Comparison of ENCODE assay signal across 10 mouse cellular contexts in genomic region chr1:178675542-178676252, GRCm38 (mm10).
DNase-seq lines count a peak whose midpoint lies in the region; ATAC-seq and TF ChIP-seq lines count a peak whose summit lies in the region.
"Had no signal": no experiment of that assay in that cellular context is flagged by ENCODE, and none has a peak within 500 bp of the region (broad histone marks: within the 10 kb centered on the region; RNA-seq: fewer than 3 reads in every experiment).

No protein-coding gene starts in this region.

- TF ChIP-seq CTCF in layer of hippocampus, adult 2 months (conservative IDR thresholded peaks at IDR 0.05), result no peak

- peak overlapping the region; percentile 41 for H3K27ac ChIP-seq in heart, embryonic 12.5 days (ENCODE audit: poor library complexity, severe bottlenecking)
- no peak overlapping the region for H3K27ac ChIP-seq in layer of hippocampus, adult 2 months
- H3K27ac ChIP-seq: lung, embryonic 15.5 days had no signal

- H3K27me3 ChIP-seq in heart, embryonic 12.5 days (replicated peaks), result no peaks in the 10 kb centered on the region
- H3K27me3 ChIP-seq: lung, embryonic 15.5 days had no signal

- WGBS in heart, embryonic 12.5 days, result 45% methylated on average over 3 of the region's 3 CpGs

- H3K9me3 ChIP-seq in heart, embryonic 12.5 days (replicated peaks), result no peaks in the 10 kb centered on the region
- H3K9me3 ChIP-seq: lung, embryonic 15.5 days had no signal

- no peak overlapping the region for H3K4me2 ChIP-seq in heart, embryonic 12.5 days
- H3K4me2 ChIP-seq: lung, embryonic 15.5 days had no signal

- no peak for ATAC-seq in heart, embryonic 12.5 days (ENCODE audit: insufficient number of reproducible peaks, low FRiP score)
- ATAC-seq in megakaryocyte-erythroid progenitor cell, adult 5-6 weeks (replicated peaks; ENCODE audit: low FRiP score, low TSS enrichment, poor library complexity, severe bottlenecking), result peak; percentile 92

- H3K4me1 ChIP-seq in heart, embryonic 12.5 days (replicated peaks), result peaks cover 75% of the 10 kb centered on the region
- H3K4me1 ChIP-seq: lung, embryonic 15.5 days had no signal

- no peak overlapping the region for H3K9ac ChIP-seq in heart, embryonic 12.5 days
- H3K9ac ChIP-seq: lung, embryonic 15.5 days had no signal

- no peak overlapping the region for H3K4me3 ChIP-seq in heart, embryonic 12.5 days
- H3K4me3 ChIP-seq in layer of hippocampus, adult 2 months, result no peak overlapping the region
- H3K4me3 ChIP-seq: lung, embryonic 15.5 days had no signal

- DNase-seq in cerebellum, adult 8-10 months, result peak; percentile 27
- no peak for DNase-seq in cerebellum, adult 11-12 months
- peak; percentile 55 for DNase-seq in lung, postnatal 36 days
- no peak for DNase-seq in lung, postnatal 25 days (ENCODE audit: low spot score)
- no peak for DNase-seq in layer of hippocampus, adult 2 months (ENCODE audit: low spot score in 2 of 2)
- no peak for DNase-seq in thymus, postnatal 10 days (ENCODE audit: low spot score in 2 of 2)
- DNase-seq: gastrocnemius, postnatal 25 days had no signal

- H3K36me3 ChIP-seq in heart, embryonic 12.5 days, result peaks cover 13% of the 10 kb centered on the region
- H3K36me3 ChIP-seq: lung, embryonic 15.5 days had no signal

Comparison
In these comparisons a context has a peak if more than half of its experiments do, and no peak if none do; other contexts are left out.
1. DNase-seq: peak in cerebellum, adult 8-10 months (single experiment) and lung, postnatal 36 days (single experiment); none in cerebellum, adult 11-12 months (single experiment), lung, postnatal 25 days (single experiment), layer of hippocampus, adult 2 months (0 of 2) and thymus, postnatal 10 days (0 of 2).